Mouse (Mus musculus): Measurements from ENCODE around the gene Atp2c2. TPM values are rescaled to one million over a fixed set of nuclear protein-coding genes. Genes with fewer than 3 reads are reported as not detected.

Gene Atp2c2
- polyA plus RNA-seq, 1 experiment from 2014 or later, result 0.51 TPM

- no peaks in the 10 kb centered on the region for H3K9me3 ChIP-seq (ENCODE audit: control insufficient read depth, low read length)
- H3K4me3 ChIP-seq (ENCODE audit: low read depth, low read length), result no peak overlapping the region
- WGBS, result 63% methylated on average over 9 of the region's 9 CpGs
- H3K27me3 ChIP-seq (replicated peaks; ENCODE audit: control insufficient read depth, insufficient read depth, low read length), result no peaks in the 10 kb centered on the region; the same call in none of the 2 replicates
- no peak overlapping the region for H3K4me2 ChIP-seq
- H3K27ac ChIP-seq (ENCODE audit: low read depth, low read length), result no peak overlapping the region
- ATAC-seq (replicated peaks; ENCODE audit: low FRiP score) (no peak), DNase-seq (ENCODE audit: low spot score) (no peak)
- no peaks in the 10 kb centered on the region for H3K36me3 ChIP-seq (ENCODE audit: control insufficient read depth, insufficient read depth, low read length)
- no peak overlapping the region for H3K9ac ChIP-seq (ENCODE audit: low read depth, low read length)
- 0 out of 2 replicates have a peak, but pooled peaks cover 5% of the 10 kb centered on the region for H3K4me1 ChIP-seq (replicated peaks; ENCODE audit: control insufficient read depth, insufficient read depth, low read length)
Measured at GRCm38 (mm10) chr8:119668447-119668846, 31.4 kb upstream of the Atp2c2 start.

- H3K4me1 ChIP-seq (replicated peaks; ENCODE audit: control insufficient read depth, insufficient read depth, low read length), result 0 out of 2 replicates have a peak, but pooled peaks cover 5% of the 10 kb centered on the region
- DNase-seq (ENCODE audit: low spot score), result no peak
- H3K4me2 ChIP-seq, result no peak overlapping the region
- no peaks in the 10 kb centered on the region for H3K36me3 ChIP-seq (ENCODE audit: control insufficient read depth, insufficient read depth, low read length)
- WGBS, result 36% methylated on average over 12 of the region's 12 CpGs
- no peaks in the 10 kb centered on the region for H3K9me3 ChIP-seq (ENCODE audit: control insufficient read depth, low read length)
- H3K4me3 ChIP-seq (ENCODE audit: low read depth, low read length), result no peak overlapping the region
- no peak; the same call in 1 of the 2 replicates for ATAC-seq (replicated peaks; ENCODE audit: low FRiP score)
- no peak overlapping the region for H3K9ac ChIP-seq (ENCODE audit: low read depth, low read length)
- no peak overlapping the region for H3K27ac ChIP-seq (ENCODE audit: low read depth, low read length)
- no peaks in the 10 kb centered on the region; the same call in none of the 2 replicates for H3K27me3 ChIP-seq (replicated peaks; ENCODE audit: control insufficient read depth, insufficient read depth, low read length)
Measured at GRCm38 (mm10) chr8:119669284-119669683, 30.5 kb upstream of the Atp2c2 start.

- no peaks in the 10 kb centered on the region for H3K9me3 ChIP-seq (ENCODE audit: control insufficient read depth, low read length)
- no peak for DNase-seq (ENCODE audit: low spot score)
- 0 out of 2 replicates have a peak, but pooled peaks cover 5% of the 10 kb centered on the region for H3K4me1 ChIP-seq (replicated peaks; ENCODE audit: control insufficient read depth, insufficient read depth, low read length)
- no peak overlapping the region for H3K27ac ChIP-seq (ENCODE audit: low read depth, low read length)
- ATAC-seq (replicated peaks; ENCODE audit: low FRiP score), result no peak
- no peaks in the 10 kb centered on the region for H3K36me3 ChIP-seq (ENCODE audit: control insufficient read depth, insufficient read depth, low read length)
- WGBS, result 48% methylated on average over 16 of the region's 16 CpGs
- no peak overlapping the region for H3K4me3 ChIP-seq (ENCODE audit: low read depth, low read length)
- no peaks in the 10 kb centered on the region; the same call in none of the 2 replicates for H3K27me3 ChIP-seq (replicated peaks; ENCODE audit: control insufficient read depth, insufficient read depth, low read length)
- no peak overlapping the region for H3K9ac ChIP-seq (ENCODE audit: low read depth, low read length)
- no peak overlapping the region for H3K4me2 ChIP-seq
Measured at GRCm38 (mm10) chr8:119670419-119671091, 29.3 kb upstream of the Atp2c2 start.

- DNase-seq (ENCODE audit: low spot score) (no peak), ATAC-seq (replicated peaks; ENCODE audit: low FRiP score) (no peak)
- Histone ChIP-seq H3K4me2 (no peak overlapping the region), H3K4me1 (replicated peaks; ENCODE audit: control insufficient read depth, insufficient read depth, low read length) (peaks cover 9% of the 10 kb centered on the region; the same call in 1 of the 2 replicates), H3K36me3 (ENCODE audit: control insufficient read depth, insufficient read depth, low read length) (no peaks in the 10 kb centered on the region), H3K27ac (ENCODE audit: low read depth, low read length) (no peak overlapping the region), H3K9me3 (ENCODE audit: control insufficient read depth, low read length) (no peaks in the 10 kb centered on the region), H3K4me3 (ENCODE audit: low read depth, low read length) (no peak overlapping the region), H3K27me3 (replicated peaks; ENCODE audit: control insufficient read depth, insufficient read depth, low read length) (no peaks in the 10 kb centered on the region), H3K9ac (ENCODE audit: low read depth, low read length) (no peak overlapping the region)
- WGBS, result 80% methylated on average over 11 of the region's 11 CpGs
Measured at GRCm38 (mm10) chr8:119673976-119674555, 25.7 kb upstream of the Atp2c2 start.

GRCm38 (mm10) chr8:119675457-119675856 lies 24.4 kb upstream of the Atp2c2 start:
- WGBS, result 87% methylated on average over 5 of the region's 5 CpGs
- Histone ChIP-seq H3K9ac (ENCODE audit: low read depth, low read length) (no peak overlapping the region), H3K4me1 (replicated peaks; ENCODE audit: control insufficient read depth, insufficient read depth, low read length) (peaks cover 9% of the 10 kb centered on the region; the same call in 1 of the 2 replicates), H3K36me3 (ENCODE audit: control insufficient read depth, insufficient read depth, low read length) (no peaks in the 10 kb centered on the region), H3K9me3 (ENCODE audit: control insufficient read depth, low read length) (no peaks in the 10 kb centered on the region), H3K27ac (ENCODE audit: low read depth, low read length) (no peak overlapping the region), H3K27me3 (replicated peaks; ENCODE audit: control insufficient read depth, insufficient read depth, low read length) (no peaks in the 10 kb centered on the region), H3K4me2 (no peak overlapping the region), H3K4me3 (ENCODE audit: low read depth, low read length) (no peak overlapping the region)
- ATAC-seq (replicated peaks; ENCODE audit: low FRiP score) (no peak), DNase-seq (ENCODE audit: low spot score) (no peak)

- ATAC-seq (replicated peaks; ENCODE audit: low FRiP score) (0 out of 2 replicates have a peak, but pooled peaks have one; percentile 34), DNase-seq (ENCODE audit: low spot score) (peak; percentile 77)
- H3K27me3 ChIP-seq (replicated peaks; ENCODE audit: control insufficient read depth, insufficient read depth, low read length), result no peaks in the 10 kb centered on the region
- H3K4me3 ChIP-seq (ENCODE audit: low read depth, low read length), result no peak overlapping the region
- no peaks in the 10 kb centered on the region for H3K9me3 ChIP-seq (ENCODE audit: control insufficient read depth, low read length)
- H3K4me2 ChIP-seq, result no peak overlapping the region
- H3K4me1 ChIP-seq (replicated peaks; ENCODE audit: control insufficient read depth, insufficient read depth, low read length), result peaks cover 3% of the 10 kb centered on the region; the same call in 1 of the 2 replicates
- no peaks in the 10 kb centered on the region for H3K36me3 ChIP-seq (ENCODE audit: control insufficient read depth, insufficient read depth, low read length)
- H3K27ac ChIP-seq (ENCODE audit: low read depth, low read length), result no peak overlapping the region
- no peak overlapping the region for H3K9ac ChIP-seq (ENCODE audit: low read depth, low read length)
- WGBS, result 10% methylated on average over 8 of the region's 8 CpGs
Measured at GRCm38 (mm10) chr8:119676389-119676788, 23.4 kb upstream of the Atp2c2 start.

- DNase-seq (ENCODE audit: low spot score), result no peak
- Histone ChIP-seq H3K9me3 (ENCODE audit: control insufficient read depth, low read length) (no peaks in the 10 kb centered on the region), H3K36me3 (ENCODE audit: control insufficient read depth, insufficient read depth, low read length) (no peaks in the 10 kb centered on the region), H3K27ac (ENCODE audit: low read depth, low read length) (no peak overlapping the region), H3K9ac (ENCODE audit: low read depth, low read length) (no peak overlapping the region), H3K4me3 (ENCODE audit: low read depth, low read length) (peak overlapping the region; percentile 37), H3K27me3 (replicated peaks; ENCODE audit: control insufficient read depth, insufficient read depth, low read length) (no peaks in the 10 kb centered on the region), H3K4me2 (peak overlapping the region; percentile 64), H3K4me1 (replicated peaks; ENCODE audit: control insufficient read depth, insufficient read depth, low read length) (peaks cover 3% of the 10 kb centered on the region; the same call in 1 of the 2 replicates)
- peak; percentile 44 for ATAC-seq (replicated peaks; ENCODE audit: low FRiP score)
- 7% methylated on average over 18 of the region's 18 CpGs for WGBS
Measured at GRCm38 (mm10) chr8:119678138-119678843, 21.5 kb upstream of the Atp2c2 start.

- DNase-seq (ENCODE audit: low spot score) (no peak), ATAC-seq (replicated peaks; ENCODE audit: low FRiP score) (no peak)
- no peak overlapping the region for H3K9ac ChIP-seq (ENCODE audit: low read depth, low read length)
- WGBS, result 68% methylated on average over 14 of the region's 14 CpGs
- no peaks in the 10 kb centered on the region for H3K27me3 ChIP-seq (replicated peaks; ENCODE audit: control insufficient read depth, insufficient read depth, low read length)
- H3K4me2 ChIP-seq, result no peak overlapping the region
- no peak overlapping the region for H3K27ac ChIP-seq (ENCODE audit: low read depth, low read length)
- no peaks in the 10 kb centered on the region for H3K9me3 ChIP-seq (ENCODE audit: control insufficient read depth, low read length)
- H3K36me3 ChIP-seq (ENCODE audit: control insufficient read depth, insufficient read depth, low read length), result no peaks in the 10 kb centered on the region
- H3K4me3 ChIP-seq (ENCODE audit: low read depth, low read length), result no peak overlapping the region
- peaks cover 3% of the 10 kb centered on the region; the same call in 1 of the 2 replicates for H3K4me1 ChIP-seq (replicated peaks; ENCODE audit: control insufficient read depth, insufficient read depth, low read length)
Measured at GRCm38 (mm10) chr8:119679184-119679583, 20.6 kb upstream of the Atp2c2 start.

Measured in liver, embryonic 11.5 days (tissue).